Mouse (Mus musculus) right cerebral cortex, postnatal 14 days (tissue): ENCODE results near the gene Gm10135.
"Not testable (repeated sequence)": the region's sequence is repeated elsewhere in the genome, so short reads cannot be mapped to it uniquely, and the experiment has no call there.

Experiments used
- DNase-seq: peaks from one replicate; pipeline ENCODE4 v3.0.0; 2022

Gm10135 gene

GRCm38 (mm10) chr5:72957281-72957680 is 17.2 kb downstream of the Gm10135 start:
- no peak for DNase-seq

DNA sequence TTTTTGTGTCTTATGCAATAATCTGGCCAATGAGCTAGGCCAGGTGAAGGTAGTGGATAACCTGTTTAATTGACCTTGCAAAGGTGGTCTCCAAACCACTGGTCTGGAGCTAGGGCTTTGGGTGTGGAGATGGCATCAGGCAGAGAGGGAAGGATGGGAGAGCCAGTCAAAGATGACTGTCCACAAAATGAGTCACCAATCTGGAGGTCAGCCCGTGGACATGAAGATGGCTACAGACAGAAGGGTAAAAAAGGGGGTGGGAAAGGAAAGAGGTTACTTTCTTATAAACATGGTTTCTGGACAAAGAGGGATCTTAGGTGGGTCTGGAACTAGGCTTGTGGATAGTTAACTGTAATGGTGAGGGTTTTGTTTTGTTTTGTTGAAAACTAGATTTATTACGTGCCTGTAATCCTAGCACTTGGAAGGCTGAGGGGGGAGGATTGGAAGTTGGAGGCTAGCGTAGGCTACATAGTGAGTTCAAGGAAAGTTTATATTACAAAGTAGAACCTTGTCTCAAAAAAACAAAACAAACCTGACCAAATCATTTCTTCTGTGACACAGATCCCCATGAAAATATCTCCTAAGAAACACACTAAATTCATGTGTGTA is 20.4 kb downstream of the Gm10135 start:
- DNase-seq = no peak

- DNase-seq = no peak
Measured at GRCm38 (mm10) chr5:72950252-72950651, 24.2 kb downstream of the Gm10135 start.

DNA sequence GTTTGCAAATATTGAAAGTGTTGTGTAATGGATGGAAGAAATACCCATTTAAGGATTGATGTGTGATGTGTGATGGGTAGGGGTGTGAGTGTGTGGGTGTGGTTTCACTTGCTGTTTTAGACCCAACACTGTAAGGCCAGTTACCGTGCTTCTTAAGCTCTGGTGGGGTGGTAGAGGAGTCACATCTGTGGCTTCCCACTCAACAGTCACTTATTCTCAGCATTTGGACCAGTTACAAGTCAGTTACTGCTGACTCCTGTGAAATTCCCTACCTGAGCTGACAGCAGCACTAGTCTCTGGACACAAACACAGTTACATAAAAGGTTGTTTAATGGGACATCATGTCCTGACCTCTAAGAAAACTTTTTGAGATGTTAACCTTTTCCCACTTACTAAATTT is 26.4 kb downstream of the Gm10135 start:
- DNase-seq = no peak

- no peak for DNase-seq
Measured at GRCm38 (mm10) chr5:72940906-72941432, 33.5 kb downstream of the Gm10135 start.

DNA sequence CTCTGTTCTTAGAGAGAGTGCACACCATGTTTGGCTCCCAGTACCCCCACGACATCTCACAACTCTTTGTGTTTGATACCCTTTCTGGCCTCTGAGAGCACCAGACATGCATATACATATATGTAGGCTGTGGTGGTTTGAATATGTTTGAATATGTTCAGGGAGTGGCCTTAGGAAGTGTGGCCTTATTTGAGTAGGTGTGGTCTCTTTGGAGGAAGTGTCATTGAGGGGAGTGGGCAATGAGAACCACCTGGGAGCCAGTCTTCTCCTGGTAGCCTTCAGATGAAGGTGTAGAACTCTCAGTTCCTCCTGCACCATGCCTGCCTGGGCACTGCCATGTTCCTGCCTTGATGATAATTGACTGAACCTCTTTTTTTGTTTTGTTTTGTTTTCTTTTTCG is 35.2 kb downstream of the Gm10135 start:
- DNase-seq = no peak

DNA sequence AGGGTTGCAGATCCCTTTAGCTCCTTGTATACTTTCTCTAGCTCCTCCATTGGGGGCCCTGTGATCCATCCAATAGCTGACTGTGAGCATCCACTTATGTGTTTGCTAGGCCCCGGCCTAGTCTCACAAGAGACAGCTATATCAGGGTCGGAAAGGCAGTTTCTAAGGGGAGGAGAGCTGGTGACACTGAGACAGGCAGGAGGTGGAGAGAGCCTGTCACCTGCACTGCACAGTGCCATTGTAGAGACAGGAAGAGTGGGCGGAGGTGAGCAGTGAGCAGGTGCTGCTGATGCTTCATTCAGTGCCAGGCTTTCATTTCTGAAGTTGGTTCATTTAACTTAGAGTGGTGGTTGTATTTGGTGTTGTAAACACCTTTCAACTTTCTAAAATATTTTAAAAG is 36.1 kb downstream of the Gm10135 start:
- not testable (repeated sequence) for DNase-seq

- no peak for DNase-seq
Measured at GRCm38 (mm10) chr5:72933026-72933675, 41.4 kb downstream of the Gm10135 start.

DNA sequence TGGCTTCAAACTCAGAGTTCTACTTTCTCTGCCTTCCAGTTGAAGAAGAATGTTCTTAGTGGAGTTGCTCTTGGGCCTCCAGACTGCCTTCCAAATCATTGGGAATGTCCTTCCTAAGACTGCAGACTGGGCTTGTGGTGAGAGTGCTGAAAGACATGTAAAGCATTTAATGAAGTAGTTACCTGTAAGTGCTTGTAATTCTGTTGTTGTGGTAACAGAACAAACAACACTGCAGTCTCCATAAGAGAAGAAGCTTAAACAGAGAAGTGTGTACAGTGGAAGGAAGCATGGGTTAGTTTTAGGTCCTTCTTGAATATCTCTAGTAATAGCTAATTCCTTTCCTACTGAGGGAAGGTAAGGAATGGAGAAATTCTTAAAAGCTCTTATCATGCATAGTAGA is 47.4 kb downstream of the Gm10135 start:
- DNase-seq = no peak

GRCm38 (mm10) chr5:72922796-72923195 is 51.7 kb downstream of the Gm10135 start:
- DNase-seq = no peak

DNA sequence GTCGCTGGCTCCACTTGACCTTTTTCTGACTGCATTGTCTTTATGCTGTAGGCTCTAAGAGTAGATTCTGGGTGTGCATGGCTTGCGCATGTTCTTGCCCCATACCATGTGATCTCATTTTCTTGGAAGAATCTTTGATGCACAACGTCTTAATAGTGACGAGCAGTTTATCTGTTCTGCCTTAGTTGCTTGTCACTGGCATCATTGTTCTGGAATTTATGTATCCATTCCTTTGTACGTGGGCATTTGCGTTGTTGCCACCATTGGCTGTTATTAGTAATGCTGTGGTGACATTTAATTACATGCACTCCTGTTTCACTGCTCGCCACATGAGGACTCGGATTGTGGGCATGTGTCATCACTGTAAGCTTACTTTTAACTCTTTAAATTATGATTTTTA is 53.3 kb downstream of the Gm10135 start:
- DNase-seq = no peak

DNA sequence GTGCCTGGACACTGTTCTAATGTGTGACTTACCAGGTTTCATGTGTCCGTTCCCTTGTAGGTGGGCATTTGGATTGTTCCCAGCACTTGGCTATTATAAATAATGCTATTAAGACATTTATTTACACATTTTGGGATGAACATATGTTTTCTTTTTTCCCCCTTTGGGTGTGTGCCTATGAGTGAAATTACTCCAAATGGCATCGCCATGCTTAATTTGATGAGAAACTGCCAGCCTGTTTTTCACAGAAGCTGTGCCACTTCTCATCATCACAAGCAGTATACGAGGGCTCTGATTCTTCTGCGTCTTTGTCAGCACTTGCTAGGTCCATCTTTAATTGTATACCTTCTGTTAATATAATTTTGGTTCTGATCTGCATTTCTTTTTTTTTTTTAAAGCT is 54.1 kb downstream of the Gm10135 start:
- DNase-seq = no peak

GRCm38 (mm10) chr5:72916851-72917250 is 57.7 kb downstream of the Gm10135 start:
- no peak for DNase-seq

- no peak for DNase-seq
Measured at GRCm38 (mm10) chr5:72916048-72916447, 58.5 kb downstream of the Gm10135 start.
